Comparison of ENCODE assay signal across 8 mouse cellular contexts in the genomic region with DNA sequence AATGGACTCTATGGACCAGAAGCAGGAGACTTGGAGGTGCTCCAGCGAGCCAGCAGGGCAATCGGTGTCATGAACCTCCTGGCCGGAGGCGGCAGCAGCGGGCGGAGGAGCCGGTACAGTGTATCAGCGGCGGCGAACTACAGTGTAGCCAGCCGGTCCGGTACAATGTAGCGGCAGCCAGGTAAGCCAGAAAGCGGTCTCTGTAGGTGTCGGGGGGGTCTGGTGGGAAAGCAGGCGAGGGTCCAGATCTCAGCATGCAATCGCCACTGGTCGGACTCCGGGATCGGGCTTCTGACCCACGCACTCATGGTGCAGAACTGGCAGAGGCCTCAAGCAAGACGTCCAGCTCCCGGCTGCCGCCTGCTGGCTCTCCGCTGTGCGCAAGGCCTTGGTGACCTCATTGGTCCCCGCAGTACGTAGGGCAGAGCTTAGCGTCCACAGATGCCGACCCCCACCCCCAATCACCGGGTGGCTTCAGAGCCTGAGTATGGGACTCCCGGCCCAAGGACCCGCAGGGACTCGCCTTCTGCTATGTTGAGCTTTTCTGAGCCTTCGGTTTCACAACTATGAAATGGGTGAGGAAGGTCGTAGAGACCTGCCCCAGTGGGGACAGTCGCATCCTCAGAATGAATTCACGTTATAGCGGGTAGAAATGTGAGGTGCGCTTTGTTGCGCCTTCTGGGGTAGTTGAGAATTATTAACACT. TPM values are rescaled to one million over a fixed set of nuclear protein-coding genes. Genes with fewer than 3 reads are reported as not detected.
A peak's percentile ranks its signal among the peaks of the same experiment; 100 is the strongest.
DNase-seq lines count a peak whose midpoint lies in the region; ATAC-seq lines count a peak whose summit lies in the region.

No protein-coding gene starts in this region.

- H3K4me1 ChIP-seq in hindbrain, embryonic 12.5 days: peaks cover 10% of the 10 kb centered on the region; the same call in 1 of the 2 replicates

- peak; percentile 93 for ATAC-seq in hindbrain, embryonic 12.5 days (ENCODE audit: low FRiP score)

- H3K27ac ChIP-seq in hindbrain, embryonic 12.5 days: peak overlapping the region; percentile 70

- H3K9me3 ChIP-seq in hindbrain, embryonic 12.5 days (replicated peaks): no peaks in the 10 kb centered on the region

- 1% methylated on average over 41 of the region's 41 CpGs for WGBS in hindbrain, embryonic 12.5 days

- peak overlapping the region; percentile 67 for H3K9ac ChIP-seq in hindbrain, embryonic 12.5 days

- H3K4me2 ChIP-seq in hindbrain, embryonic 12.5 days (replicated peaks): peak overlapping the region; percentile 62

- DNase-seq in NIH3T3 (ENCODE audit: low read depth): peak; percentile 96
- peak; percentile 99 for DNase-seq in cerebellum, postnatal 10 days
- DNase-seq in frontal cortex, postnatal 10 days (ENCODE audit: low spot score in 2 of 2): peak; percentile 83 to 89
- peak; percentile 92 to 96 for DNase-seq in layer of hippocampus, postnatal 14 days (ENCODE audit: low spot score in 2 of 2)
- peak; percentile 95 for DNase-seq in lung, postnatal 14 days
- DNase-seq in retina, adult 2 months (ENCODE audit: low read depth, low spot score): peak; percentile 75
- DNase-seq in thymus, postnatal 36 days: peak; percentile 90 to 95

- H3K36me3 ChIP-seq in hindbrain, embryonic 12.5 days: 0 out of 2 replicates have a peak, but pooled peaks cover 7% of the 10 kb centered on the region

- peak overlapping the region; percentile 55 for H3K4me3 ChIP-seq in hindbrain, embryonic 12.5 days

- no peaks in the 10 kb centered on the region for H3K27me3 ChIP-seq in hindbrain, embryonic 12.5 days

RNA-seq across cellular contexts. Expression of a gene that starts 19.7 kb away (rescaled TPM):
- polyA plus RNA-seq in hindbrain, embryonic 12.5 days (2016; fragmentation: Nextera tagmentation; extraction: Ambion mirVana): 40.1 and 42.5 TPM in 2 replicates
- 10 to 100 TPM; 72.0 to 78.2 TPM for total RNA-seq in layer of hippocampus, postnatal 14 days (2021)

RNA-seq across cellular contexts. Expression of a gene that starts 31.8 kb away (rescaled TPM):
- 1,043 and 1,050 TPM in 2 replicates for polyA plus RNA-seq in hindbrain, embryonic 12.5 days (2016; fragmentation: Nextera tagmentation; extraction: Ambion mirVana)
- 100 to 1,000 TPM; 559 to 591 TPM for total RNA-seq in layer of hippocampus, postnatal 14 days (2021)

RNA-seq across cellular contexts. Expression of a gene that starts 34.7 kb away (rescaled TPM):
- 64.7 and 66.5 TPM in 2 replicates for polyA plus RNA-seq in hindbrain, embryonic 12.5 days (2016; fragmentation: Nextera tagmentation; extraction: Ambion mirVana)
- 10 to 100 TPM; 31.2 to 32.5 TPM for total RNA-seq in layer of hippocampus, postnatal 14 days (2021)

RNA-seq across cellular contexts. Expression of a gene that starts 36.1 kb away (rescaled TPM):
- polyA plus RNA-seq in hindbrain, embryonic 12.5 days (2016; fragmentation: Nextera tagmentation; extraction: Ambion mirVana): 0.09 and 0.20 TPM in 2 replicates
- under 1 TPM in 1 of 2 experiments, not detected in 1; 0.10 TPM for total RNA-seq in layer of hippocampus, postnatal 14 days (2021)

Comparison
In these comparisons a context has a peak if more than half of its experiments do, and no peak if none do; other contexts are left out.
1. Peak in every context shown above with its lines: DNase-seq, ATAC-seq, H3K4me3 ChIP-seq and H3K27ac ChIP-seq.